ENCODE assay signal across 9 mouse cellular contexts in the genomic region with DNA sequence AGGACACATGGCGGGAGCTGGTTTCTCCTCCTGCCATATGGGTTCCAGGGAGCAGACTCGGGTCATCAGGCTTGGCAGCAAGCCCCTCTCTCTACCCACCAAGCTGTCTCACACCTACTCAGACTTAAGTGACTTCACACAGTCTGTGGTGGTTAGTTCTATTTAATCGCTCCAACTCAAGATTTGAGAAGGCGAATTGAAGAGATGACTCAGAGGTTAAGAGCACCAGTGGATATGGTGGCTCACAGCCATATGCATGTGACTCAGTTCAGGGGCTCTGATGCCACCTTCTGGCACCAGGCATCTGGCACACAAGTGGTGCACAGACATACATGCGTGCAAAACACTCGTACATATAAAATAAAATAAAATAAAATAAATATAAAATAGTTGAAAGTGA. TPM values are rescaled to one million over a fixed set of nuclear protein-coding genes. Genes with fewer than 3 reads are reported as not detected.
DNase-seq lines count a peak whose midpoint lies in the region; TF ChIP-seq lines count a peak whose summit lies in the region.
"Had no signal": no experiment of that assay in that cellular context is flagged by ENCODE, and none has a peak within 500 bp of the region (broad histone marks: within the 10 kb centered on the region; RNA-seq: fewer than 3 reads in every experiment).

No protein-coding gene starts in this region.

- no peaks in the 10 kb centered on the region for H3K4me1 ChIP-seq in thymus, adult 2 months (replicated peaks; ENCODE audit: control insufficient read depth, insufficient read depth, low read length)

- no peak for TF ChIP-seq POLR2A in thymus, adult 2 months (IDR thresholded peaks at IDR 0.05; ENCODE audit: control insufficient read depth, extremely low read depth, insufficient read depth, low read length, poor library complexity)

- WGBS in thymus, adult 2 months, result 97% methylated on average over 6 of the region's 6 CpGs

- H3K4me3 ChIP-seq in thymus, adult 2 months (ENCODE audit: control insufficient read depth, insufficient read depth, low read length), result no peak overlapping the region

- no peaks in the 10 kb centered on the region for H3K36me3 ChIP-seq in thymus, adult 2 months (ENCODE audit: control insufficient read depth, insufficient read depth, low read length)

- peak; percentile 12 to 26 for DNase-seq in frontal cortex, postnatal 36 days (ENCODE audit: low spot score in 2 of 2)
- DNase-seq in frontal cortex, postnatal 25 days (ENCODE audit: low spot score in 2 of 2), result no peak
- peak; percentile 15 for DNase-seq in thymus, postnatal 4 days
- no peak for DNase-seq in thymus, adult 2 months
- DNase-seq in fibroblast of lung, adult 2 months (ENCODE audit: low read depth), result peak; percentile 61
- no peak for DNase-seq in gastrocnemius, postnatal 25 days
- DNase-seq in T-cell, adult 2 months (ENCODE audit: low spot score), result no peak
- DNase-seq in urinary bladder, adult 18-20 months (ENCODE audit: low spot score in 2 of 2), result no peak
- DNase-seq: thymus, postnatal 36 days had no signal

- H3K27me3 ChIP-seq in thymus, adult 2 months (ENCODE audit: control insufficient read depth, insufficient read depth, low read length), result no peaks in the 10 kb centered on the region

- TF ChIP-seq CTCF in thymus, adult 2 months (IDR thresholded peaks at IDR 0.05; ENCODE audit: borderline replicate concordance, control insufficient read depth, extremely low read depth, insufficient read depth, low read length, poor library complexity), result no peak

- H3K27ac ChIP-seq in thymus, adult 2 months (ENCODE audit: control insufficient read depth, insufficient read depth, low read length), result no peak overlapping the region

RNA-seq across cellular contexts. Expression of gene Cnnm2, which starts 43.4 kb away (rescaled TPM):
- polyA plus RNA-seq in thymus, adult 2 months (2012; rRNA removed), result 7.4 and 9.7 TPM in 2 replicates
- 1 to 10 TPM; 3.2 to 3.4 TPM for total RNA-seq in gastrocnemius, postnatal 25 days (2021)

Comparison
In these comparisons a context has a peak if more than half of its experiments do, and no peak if none do; other contexts are left out.
1. DNase-seq: peak in frontal cortex, postnatal 36 days (2 of 2), thymus, postnatal 4 days (single experiment) and fibroblast of lung, adult 2 months (single experiment); none in frontal cortex, postnatal 25 days (0 of 2), thymus, adult 2 months (single experiment), gastrocnemius, postnatal 25 days (single experiment), T-cell, adult 2 months (single experiment) and urinary bladder, adult 18-20 months (0 of 2).